10 mouse cellular contexts compared by ENCODE assay signal in genomic region chr6:38144161-38144998, GRCm38 (mm10). TPM values are rescaled to one million over a fixed set of nuclear protein-coding genes. Genes with fewer than 3 reads are reported as not detected.
DNase-seq lines count a peak whose midpoint lies in the region; ATAC-seq lines count a peak whose summit lies in the region.
"Had no signal": no experiment of that assay in that cellular context is flagged by ENCODE, and none has a peak within 500 bp of the region (broad histone marks: within the 10 kb centered on the region; RNA-seq: fewer than 3 reads in every experiment).

No protein-coding gene starts in this region.

- H3K4me1 ChIP-seq in hindbrain, embryonic 16.5 days (ENCODE audit: control insufficient read depth, insufficient read depth, low read depth, low read length), result no peaks in the 10 kb centered on the region
- H3K4me1 ChIP-seq in hindbrain, embryonic 12.5 days, result peaks cover 3% of the 10 kb centered on the region; the same call in 1 of the 2 replicates
- H3K4me1 ChIP-seq in kidney, embryonic 14.5 days (ENCODE audit: control insufficient read depth, insufficient read depth, low read length), result peaks cover 26% of the 10 kb centered on the region

- peak; percentile 73 for DNase-seq in gastrocnemius, postnatal 14 days
- peak; percentile 80 for DNase-seq in lung, postnatal 36 days
- DNase-seq in left cerebral cortex, adult 11 months (ENCODE audit: low spot score), result no peak
- DNase-seq in right cerebral cortex, adult 2 months (ENCODE audit: low spot score in 2 of 2), result no peak
- no peak for DNase-seq in cerebellum, adult 11-12 months

- H3K27ac ChIP-seq in hindbrain, embryonic 16.5 days (ENCODE audit: low read depth, low read length), result peak overlapping the region; percentile 54; the same call in 1 of the 2 replicates
- no peak overlapping the region for H3K27ac ChIP-seq in hindbrain, embryonic 12.5 days
- peak overlapping the region; percentile 83 for H3K27ac ChIP-seq in kidney, embryonic 14.5 days (ENCODE audit: low read depth, low read length)

- no peaks in the 10 kb centered on the region for H3K27me3 ChIP-seq in hindbrain, embryonic 16.5 days (replicated peaks; ENCODE audit: control insufficient read depth, insufficient read depth, low read length)
- no peaks in the 10 kb centered on the region for H3K27me3 ChIP-seq in hindbrain, embryonic 12.5 days
- no peaks in the 10 kb centered on the region for H3K27me3 ChIP-seq in kidney, embryonic 14.5 days (ENCODE audit: control insufficient read depth, insufficient read depth, low read length)

- H3K36me3 ChIP-seq in hindbrain, embryonic 16.5 days (ENCODE audit: control insufficient read depth, insufficient read depth, low read length), result peaks cover 30% of the 10 kb centered on the region
- H3K36me3 ChIP-seq in hindbrain, embryonic 12.5 days, result peaks cover 72% of the 10 kb centered on the region
- H3K36me3 ChIP-seq in kidney, embryonic 14.5 days (ENCODE audit: control insufficient read depth, insufficient read depth, low read length), result peaks cover 26% of the 10 kb centered on the region

- 61% methylated on average over 9 of the region's 9 CpGs for WGBS in hindbrain, embryonic 16.5 days
- 65% methylated on average over 9 of the region's 9 CpGs for WGBS in hindbrain, embryonic 12.5 days
- 25% methylated on average over 9 of the region's 9 CpGs for WGBS in kidney, embryonic 14.5 days

- H3K9me3 ChIP-seq in hindbrain, embryonic 16.5 days (ENCODE audit: control insufficient read depth, low read length), result no peaks in the 10 kb centered on the region
- H3K9me3 ChIP-seq in hindbrain, embryonic 12.5 days (replicated peaks), result no peaks in the 10 kb centered on the region
- no peaks in the 10 kb centered on the region for H3K9me3 ChIP-seq in kidney, embryonic 14.5 days (ENCODE audit: control insufficient read depth, low read length)

- H3K9ac ChIP-seq in hindbrain, embryonic 16.5 days (ENCODE audit: low read depth, low read length), result no peak overlapping the region
- no peak overlapping the region for H3K9ac ChIP-seq in hindbrain, embryonic 12.5 days
- no peak overlapping the region; the same call in 1 of the 2 replicates for H3K9ac ChIP-seq in kidney, embryonic 14.5 days (ENCODE audit: low read depth, low read length)

- intact Hi-C loops in gastrocnemius, postnatal 14 days (cut with DNase I; ENCODE audit: low total_unique reads), result no loop called here

- no peak for ATAC-seq in hindbrain, embryonic 16.5 days
- ATAC-seq in hindbrain, embryonic 12.5 days (ENCODE audit: low FRiP score), result no peak
- peak; percentile 71; the same call in 1 of the 2 replicates for ATAC-seq in kidney, embryonic 14.5 days (ENCODE audit: low FRiP score, low TSS enrichment)

- no peak overlapping the region for H3K4me3 ChIP-seq in hindbrain, embryonic 16.5 days (ENCODE audit: low read length)
- no peak overlapping the region for H3K4me3 ChIP-seq in hindbrain, embryonic 12.5 days
- H3K4me3 ChIP-seq in kidney, embryonic 14.5 days (ENCODE audit: low read length), result no peak overlapping the region

- H3K4me2 ChIP-seq in hindbrain, embryonic 16.5 days (ENCODE audit: low read length), result no peak overlapping the region
- no peak overlapping the region for H3K4me2 ChIP-seq in hindbrain, embryonic 12.5 days (replicated peaks)
- no peak overlapping the region; the same call in 1 of the 2 replicates for H3K4me2 ChIP-seq in kidney, embryonic 14.5 days (replicated peaks; ENCODE audit: low read depth, low read length)

RNA-seq across cellular contexts. Expression of gene Atp6v0a4, which starts 20.0 kb away (rescaled TPM):
- polyA plus RNA-seq in hindbrain, embryonic 16.5 days (2015; fragmentation: Nextera tagmentation; extraction: Ambion mirVana), result 0.35 and 0.38 TPM in 2 replicates
- 0.10 TPM in 1 of 2 replicates, not detected in the other for polyA plus RNA-seq in hindbrain, embryonic 12.5 days (2016; fragmentation: Nextera tagmentation; extraction: Ambion mirVana)
- total RNA-seq in gastrocnemius, postnatal 14 days (2021), result 1 to 10 TPM; 1.5 to 2.0 TPM
- polyA plus RNA-seq in kidney, embryonic 14.5 days (2014; fragmentation: Nextera tagmentation; extraction: Ambion mirVana), result 2.6 and 3.0 TPM in 2 replicates
- total RNA-seq: hematopoietic stem cell, adult 5-6 weeks had no signal

RNA-seq across cellular contexts. Expression of gene Tmem213, which starts 35.3 kb away (rescaled TPM):
- polyA plus RNA-seq in hindbrain, embryonic 16.5 days (2015; fragmentation: Nextera tagmentation; extraction: Ambion mirVana), result not detected in 2 replicates
- not detected in 2 replicates for polyA plus RNA-seq in hindbrain, embryonic 12.5 days (2016; fragmentation: Nextera tagmentation; extraction: Ambion mirVana)
- not detected for total RNA-seq in gastrocnemius, postnatal 14 days (2021)
- polyA plus RNA-seq in kidney, embryonic 14.5 days (2014; fragmentation: Nextera tagmentation; extraction: Ambion mirVana), result 19.9 and 22.2 TPM in 2 replicates
- total RNA-seq: hematopoietic stem cell, adult 5-6 weeks had no signal
- polyA plus RNA-seq: spleen, adult 2 months had no signal

Comparison
In these comparisons a context has a peak if more than half of its experiments do, and no peak if none do; other contexts are left out.
1. DNase-seq: peak in gastrocnemius, postnatal 14 days (single experiment) and lung, postnatal 36 days (single experiment); none in left cerebral cortex, adult 11 months (single experiment), right cerebral cortex, adult 2 months (0 of 2) and cerebellum, adult 11-12 months (single experiment).
2. RNA of gene Tmem213, which starts 35.3 kb away (polyA plus RNA-seq): 19.9 to 22.2 TPM in kidney, embryonic 14.5 days; not detected in hindbrain, embryonic 16.5 days and not detected in hindbrain, embryonic 12.5 days; every median in the first group is over 10 times any median in the second.